Mouse (Mus musculus): Measurements from ENCODE around the gene Jup.
A peak's percentile ranks its signal among the peaks of the same experiment; 100 is the strongest.

The Jup gene

GRCm38 (mm10) chr11:100408076-100408834, 10.7 kb upstream of the Jup start:
- DNase-seq (ENCODE audit: low read depth, low spot score) = peak; percentile 39

- DNase-seq (ENCODE audit: low read depth, low spot score) = no peak
Measured at GRCm38 (mm10) chr11:100406995-100407705, 9.6 kb upstream of the Jup start.

GRCm38 (mm10) chr11:100406273-100406672, 8.7 kb upstream of the Jup start:
- no peak for DNase-seq (ENCODE audit: low read depth, low spot score)

- no peak for DNase-seq (ENCODE audit: low read depth, low spot score)
Measured at GRCm38 (mm10) chr11:100404456-100405074, 7.0 kb upstream of the Jup start.

- DNase-seq (ENCODE audit: low read depth, low spot score) = no peak
Measured at GRCm38 (mm10) chr11:100403445-100404134, 6.0 kb upstream of the Jup start.

GRCm38 (mm10) chr11:100402682-100403081, 5.1 kb upstream of the Jup start:
- DNase-seq (ENCODE audit: low read depth, low spot score) = no peak

GRCm38 (mm10) chr11:100402240-100402639, 4.7 kb upstream of the Jup start:
- DNase-seq (ENCODE audit: low read depth, low spot score) = no peak

- peak; percentile 22 for DNase-seq (ENCODE audit: low read depth, low spot score)
Measured at GRCm38 (mm10) chr11:100400842-100401241, 3.3 kb upstream of the Jup start.

GRCm38 (mm10) chr11:100399727-100400538, 2.4 kb upstream of the Jup start:
- no peak for DNase-seq (ENCODE audit: low read depth, low spot score)

GRCm38 (mm10) chr11:100399320-100399719, 1.8 kb upstream of the Jup start:
- DNase-seq (ENCODE audit: low read depth, low spot score) = no peak

- no peak for DNase-seq (ENCODE audit: low read depth, low spot score)
Measured at GRCm38 (mm10) chr11:100398517-100398916, 954 bp upstream of the Jup start.

GRCm38 (mm10) chr11:100396886-100397599, 520 bp downstream of the Jup start:
- no peak for DNase-seq (ENCODE audit: low read depth, low spot score)

GRCm38 (mm10) chr11:100395861-100396631, 1.5 kb downstream of the Jup start:
- DNase-seq (ENCODE audit: low read depth, low spot score) = no peak

- no peak for DNase-seq (ENCODE audit: low read depth, low spot score)
Measured at GRCm38 (mm10) chr11:100395200-100395599, 2.4 kb downstream of the Jup start.

GRCm38 (mm10) chr11:100394353-100395074, 3.0 kb downstream of the Jup start:
- no peak for DNase-seq (ENCODE audit: low read depth, low spot score)

GRCm38 (mm10) chr11:100393733-100394132, 3.8 kb downstream of the Jup start:
- no peak for DNase-seq (ENCODE audit: low read depth, low spot score)

- no peak for DNase-seq (ENCODE audit: low read depth, low spot score)
Measured at GRCm38 (mm10) chr11:100392958-100393357, 4.6 kb downstream of the Jup start.

GRCm38 (mm10) chr11:100391884-100392345, 5.6 kb downstream of the Jup start:
- DNase-seq (ENCODE audit: low read depth, low spot score) = no peak
